Mouse (Mus musculus): Measurements from ENCODE around the gene Lrrc55.

GRCm38 (mm10) chr2:85136089-85136488, 60.9 kb downstream of the Lrrc55 start, which contains the start of gene Aplnr:
- TF ChIP-seq CTCF (conservative IDR thresholded peaks at IDR 0.05; ENCODE audit: low read length) (no peak), NANOG (IDR thresholded peaks at IDR 0.05; ENCODE audit: borderline replicate concordance, low read length) (no peak), POU5F1 (IDR thresholded peaks at IDR 0.05; ENCODE audit: borderline replicate concordance, low read length) (no peak)
